Mouse (Mus musculus): Measurements from ENCODE around the gene Sin3a. TPM values are rescaled to one million over a fixed set of nuclear protein-coding genes. Genes with fewer than 3 reads are reported as not detected.

Gene Sin3a
- 122 and 136 TPM in 2 replicates for total RNA-seq (2017)

DNA sequence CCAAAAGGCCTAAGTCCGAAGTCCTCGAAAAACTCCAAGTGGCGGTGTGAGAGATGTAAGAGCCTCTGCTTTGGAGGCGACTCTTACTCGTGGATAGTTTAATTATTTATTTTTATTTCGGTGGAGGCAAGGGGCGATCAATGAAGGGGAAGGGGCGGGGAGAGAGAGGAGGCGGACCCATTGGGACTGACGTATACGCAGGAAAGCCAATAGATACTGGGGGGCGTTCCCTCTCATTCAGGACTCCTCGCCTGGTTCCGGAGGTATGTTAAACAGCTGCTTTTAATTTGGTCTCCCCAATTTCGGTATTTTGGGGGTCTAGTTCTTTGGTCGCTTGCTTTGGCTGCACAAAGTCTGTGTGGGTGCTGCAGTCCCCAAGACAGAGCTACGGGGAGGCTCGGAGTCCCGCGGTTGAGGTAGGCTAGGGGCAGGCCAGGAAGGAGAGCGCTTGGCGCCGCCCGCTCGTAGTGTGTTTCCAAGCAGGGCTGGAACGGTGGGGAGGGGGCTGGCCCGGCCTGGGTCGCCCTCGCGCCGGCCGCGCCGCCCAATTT, at the start of gene Sin3a:
Gene Sin3a (plus strand): TSS at position 240 of the 551 bp plus-strand sequence.
- ATAC-seq (replicated peaks in 1 of 2; ENCODE audit: insufficient read depth in 1 of 2, low FRiP score in 2 of 2, low TSS enrichment in 1 of 2, low read depth in 1 of 2, poor library complexity in 2 of 2, severe bottlenecking in 2 of 2), result no peak

DNA sequence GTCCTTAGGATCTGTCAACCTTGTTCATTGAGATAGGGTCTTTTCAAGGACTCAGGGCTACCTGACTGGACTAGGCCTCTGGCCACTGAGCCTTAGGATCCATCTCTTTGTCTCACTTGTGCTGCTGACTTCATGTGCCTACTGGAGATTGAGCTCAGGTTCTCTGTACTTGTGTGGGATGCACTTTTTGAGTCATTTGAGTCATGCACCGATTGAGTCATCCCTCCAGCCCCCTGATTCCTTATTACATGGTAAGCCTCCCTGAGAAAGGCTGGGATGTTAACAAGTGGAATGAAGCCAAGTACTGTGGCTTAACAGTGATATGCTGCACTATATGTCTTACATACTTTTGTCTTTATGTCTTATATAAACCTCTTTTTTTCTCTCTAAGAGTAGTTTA, 40.1 kb upstream of the Sin3a start:
- ATAC-seq (replicated peaks in 1 of 2; ENCODE audit: insufficient read depth in 1 of 2, low FRiP score in 2 of 2, low TSS enrichment in 1 of 2, low read depth in 1 of 2, poor library complexity in 2 of 2, severe bottlenecking in 2 of 2), result no peak

DNA sequence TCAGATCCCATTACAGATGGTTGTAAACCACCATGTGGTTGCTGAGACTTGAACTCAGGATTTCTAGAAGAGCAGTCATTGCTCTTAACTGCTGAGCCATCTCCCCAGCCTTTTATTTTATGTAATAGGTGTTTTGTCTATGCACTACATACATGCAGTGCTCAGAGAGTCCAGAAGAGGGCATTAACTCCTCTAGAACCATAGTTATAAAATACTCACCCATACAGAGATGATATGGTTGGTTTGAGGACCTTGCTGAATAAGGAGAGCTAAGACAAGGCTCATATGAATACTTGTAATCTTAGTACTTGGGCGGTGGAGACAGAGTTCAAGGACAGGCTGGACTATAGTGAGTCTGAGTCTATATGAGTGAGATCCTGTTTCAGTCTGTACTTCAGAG, 15.6 kb upstream of the Sin3a start:
- ATAC-seq (replicated peaks in 1 of 2; ENCODE audit: insufficient read depth in 1 of 2, low FRiP score in 2 of 2, low TSS enrichment in 1 of 2, low read depth in 1 of 2, poor library complexity in 2 of 2, severe bottlenecking in 2 of 2), result peak; percentile 58 to 76

DNA sequence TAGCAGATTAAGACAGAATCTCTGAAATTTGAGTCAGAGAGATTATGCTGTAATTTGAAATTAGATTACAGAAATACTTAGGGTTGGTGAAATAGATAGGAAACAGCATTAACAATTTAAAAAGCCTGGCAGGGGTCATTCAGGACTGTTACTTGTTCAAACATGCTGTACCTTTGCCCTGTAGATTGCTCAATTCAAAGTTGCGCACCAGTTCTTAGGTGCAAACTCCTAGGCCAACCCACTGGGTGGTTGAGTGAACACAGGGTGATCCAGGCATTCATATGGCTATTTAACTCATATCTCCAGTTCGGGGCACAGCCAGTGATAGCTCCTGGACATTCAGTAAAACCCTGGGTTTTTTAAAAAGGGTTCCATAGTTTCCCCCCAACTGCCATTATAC, 7.7 kb upstream of the Sin3a start:
- ATAC-seq (replicated peaks in 1 of 2; ENCODE audit: insufficient read depth in 1 of 2, low FRiP score in 2 of 2, low TSS enrichment in 1 of 2, low read depth in 1 of 2, poor library complexity in 2 of 2, severe bottlenecking in 2 of 2), result no peak

DNA sequence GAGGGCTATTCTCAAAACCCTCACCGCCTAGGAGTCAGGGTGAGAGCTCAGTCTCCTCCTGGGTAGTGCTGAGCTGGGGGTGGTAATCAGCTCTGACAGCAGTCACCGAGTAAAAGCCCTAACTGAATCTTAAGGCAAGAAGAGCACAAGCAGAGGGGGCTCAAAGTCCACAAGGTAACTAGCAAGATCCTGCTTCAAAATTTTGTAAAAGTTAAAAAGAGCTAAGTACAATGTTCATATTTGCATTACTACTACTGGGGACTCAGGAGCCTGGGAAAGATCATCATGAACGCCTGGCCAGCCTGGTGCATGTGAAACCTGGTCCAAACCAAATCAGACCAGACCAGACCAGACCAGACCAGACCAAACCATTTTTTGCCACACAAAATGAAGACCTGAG, 3.6 kb upstream of the Sin3a start:
- no peak for ATAC-seq (replicated peaks in 1 of 2; ENCODE audit: insufficient read depth in 1 of 2, low FRiP score in 2 of 2, low TSS enrichment in 1 of 2, low read depth in 1 of 2, poor library complexity in 2 of 2, severe bottlenecking in 2 of 2)

GRCm38 (mm10) chr9:57070262-57070661, 1.6 kb upstream of the Sin3a start:
- ATAC-seq (replicated peaks in 1 of 2; ENCODE audit: insufficient read depth in 1 of 2, low FRiP score in 2 of 2, low TSS enrichment in 1 of 2, low read depth in 1 of 2, poor library complexity in 2 of 2, severe bottlenecking in 2 of 2), result no peak

DNA sequence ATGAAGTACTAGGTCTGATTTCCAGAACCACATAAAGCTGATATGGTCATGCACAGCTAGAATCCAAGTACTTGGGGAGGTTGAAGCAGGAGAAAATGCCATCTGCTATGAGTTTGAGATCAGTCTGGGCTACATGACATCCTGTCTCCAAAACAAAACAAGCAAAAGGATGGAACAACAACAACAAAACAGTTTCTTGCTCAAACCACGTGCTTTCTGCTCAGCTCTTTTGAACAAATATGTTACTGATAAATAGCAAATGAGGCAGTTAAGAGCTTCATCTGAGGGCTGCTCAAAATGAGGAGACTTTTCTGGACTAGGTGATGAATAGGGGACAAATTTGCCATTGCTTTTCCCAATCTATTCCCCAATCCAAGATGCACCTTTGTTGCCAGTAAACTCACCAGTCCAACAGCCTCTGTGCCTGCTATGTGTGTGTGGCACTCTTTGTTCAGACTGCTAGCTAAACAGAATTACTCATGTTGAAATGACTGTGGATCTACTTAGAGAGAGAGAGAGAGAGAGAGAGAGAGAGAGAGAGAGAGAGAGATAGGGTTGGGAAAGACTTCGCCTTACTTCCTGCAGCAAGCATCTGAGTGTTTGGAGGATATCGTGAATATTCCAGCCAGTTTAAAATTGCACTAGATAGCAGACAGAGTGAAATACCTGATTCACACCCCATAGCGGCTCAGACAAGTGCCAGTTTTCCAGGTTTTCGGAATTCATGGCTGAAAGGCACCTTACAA, 867 bp upstream of the Sin3a start:
- no peak for ATAC-seq (replicated peaks in 1 of 2; ENCODE audit: insufficient read depth in 1 of 2, low FRiP score in 2 of 2, low TSS enrichment in 1 of 2, low read depth in 1 of 2, poor library complexity in 2 of 2, severe bottlenecking in 2 of 2)

DNA sequence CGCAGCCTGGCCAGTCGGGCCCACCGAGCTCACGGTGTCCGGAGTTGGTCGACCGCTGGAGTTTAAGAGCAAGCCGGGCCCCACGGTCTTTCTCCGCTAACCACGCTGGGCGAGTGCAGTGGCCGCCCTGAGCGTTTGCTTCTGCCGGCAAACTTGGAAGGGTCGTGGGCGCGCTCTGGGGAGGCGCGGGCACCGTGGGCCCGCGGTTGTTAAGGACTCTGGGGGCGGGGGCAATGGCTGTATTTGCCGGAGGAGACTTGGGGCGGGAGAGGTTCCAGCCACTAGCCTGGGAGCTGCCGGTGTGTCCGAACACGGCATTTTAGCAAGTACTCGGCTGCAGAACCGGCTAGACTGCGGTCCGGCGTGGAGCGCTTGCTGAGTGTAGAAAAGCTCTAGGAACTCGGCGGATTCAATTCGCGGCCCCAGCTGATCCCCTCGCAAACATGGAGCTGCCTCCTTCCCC, 717 bp downstream of the Sin3a start:
- no peak for ATAC-seq (replicated peaks in 1 of 2; ENCODE audit: insufficient read depth in 1 of 2, low FRiP score in 2 of 2, low TSS enrichment in 1 of 2, low read depth in 1 of 2, poor library complexity in 2 of 2, severe bottlenecking in 2 of 2)

DNA sequence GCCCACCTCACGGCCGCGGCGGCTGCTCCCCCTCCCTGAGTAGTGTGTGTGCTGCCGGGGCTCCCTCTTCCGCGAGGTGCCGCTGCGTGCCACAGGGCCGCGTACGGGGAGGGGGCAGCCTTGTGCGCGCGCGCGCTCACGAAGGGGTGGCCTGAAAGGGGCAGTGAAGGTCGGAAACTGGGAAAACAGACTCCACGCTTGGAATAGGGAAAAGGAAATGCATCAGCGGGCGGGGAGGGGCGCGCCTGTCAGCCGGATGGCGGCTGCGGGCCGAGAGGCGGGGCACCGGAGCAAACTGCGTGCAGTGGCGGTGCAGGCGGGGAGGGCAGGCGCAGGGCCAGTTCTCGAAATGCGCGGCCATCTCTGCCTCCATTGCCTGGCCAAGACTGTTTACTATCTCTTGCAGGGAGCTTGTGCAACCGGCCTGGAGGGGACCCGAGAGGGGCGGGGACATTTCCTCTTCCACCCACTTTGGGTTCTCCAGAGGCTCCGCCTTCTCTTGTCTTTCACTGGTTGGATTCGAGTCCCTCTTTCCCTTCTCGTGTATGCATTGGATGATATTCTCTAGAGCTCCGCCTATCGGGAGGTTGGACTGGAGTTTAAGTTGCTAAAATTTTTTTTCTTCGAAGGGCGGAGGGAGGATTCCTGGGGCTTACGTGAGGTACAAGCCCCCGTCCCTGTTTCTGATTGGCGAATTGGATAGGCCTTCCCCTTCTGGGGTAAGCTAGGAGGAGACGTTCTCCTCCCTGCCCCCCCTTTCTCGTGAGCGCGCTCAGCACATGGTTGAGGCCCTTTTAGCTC, 1.3 kb downstream of the Sin3a start:
- ATAC-seq (replicated peaks in 1 of 2; ENCODE audit: insufficient read depth in 1 of 2, low FRiP score in 2 of 2, low TSS enrichment in 1 of 2, low read depth in 1 of 2, poor library complexity in 2 of 2, severe bottlenecking in 2 of 2), result peak; percentile 51 to 56

GRCm38 (mm10) chr9:57073790-57074094, 1.9 kb downstream of the Sin3a start:
- ATAC-seq (replicated peaks in 1 of 2; ENCODE audit: insufficient read depth in 1 of 2, low FRiP score in 2 of 2, low TSS enrichment in 1 of 2, low read depth in 1 of 2, poor library complexity in 2 of 2, severe bottlenecking in 2 of 2), result no peak

DNA sequence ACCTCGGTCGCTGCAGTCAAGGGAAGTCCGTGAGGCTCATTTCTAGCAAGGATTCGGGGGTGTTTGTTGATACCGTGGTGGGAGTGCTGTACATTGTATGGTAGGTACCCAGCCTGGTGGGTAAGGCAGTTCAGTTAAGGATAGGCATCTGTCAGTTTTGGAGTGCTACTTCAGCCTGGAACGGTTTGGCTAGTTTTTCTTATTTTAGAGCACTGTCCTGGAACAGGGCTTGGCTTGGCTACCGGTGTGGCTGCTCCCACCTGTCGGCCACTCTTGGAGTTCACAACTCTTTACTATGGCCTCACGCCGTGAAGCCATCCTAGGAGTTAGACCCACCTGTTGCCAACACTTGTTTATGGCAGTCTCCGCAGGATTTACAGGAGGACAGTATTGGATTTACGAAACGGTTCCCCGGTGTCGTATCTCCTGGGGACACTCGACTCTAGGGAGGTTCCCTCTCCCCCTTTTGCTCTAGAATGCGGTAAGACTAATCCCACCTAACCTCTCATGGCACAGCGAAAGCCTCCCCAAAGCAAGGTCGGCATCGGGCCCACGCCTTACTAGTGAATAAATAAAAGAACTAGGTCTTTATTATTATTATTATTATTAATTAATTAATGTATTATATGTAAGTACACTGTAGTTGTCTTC, 2.5 kb downstream of the Sin3a start:
- no peak for ATAC-seq (replicated peaks in 1 of 2; ENCODE audit: insufficient read depth in 1 of 2, low FRiP score in 2 of 2, low TSS enrichment in 1 of 2, low read depth in 1 of 2, poor library complexity in 2 of 2, severe bottlenecking in 2 of 2)

DNA sequence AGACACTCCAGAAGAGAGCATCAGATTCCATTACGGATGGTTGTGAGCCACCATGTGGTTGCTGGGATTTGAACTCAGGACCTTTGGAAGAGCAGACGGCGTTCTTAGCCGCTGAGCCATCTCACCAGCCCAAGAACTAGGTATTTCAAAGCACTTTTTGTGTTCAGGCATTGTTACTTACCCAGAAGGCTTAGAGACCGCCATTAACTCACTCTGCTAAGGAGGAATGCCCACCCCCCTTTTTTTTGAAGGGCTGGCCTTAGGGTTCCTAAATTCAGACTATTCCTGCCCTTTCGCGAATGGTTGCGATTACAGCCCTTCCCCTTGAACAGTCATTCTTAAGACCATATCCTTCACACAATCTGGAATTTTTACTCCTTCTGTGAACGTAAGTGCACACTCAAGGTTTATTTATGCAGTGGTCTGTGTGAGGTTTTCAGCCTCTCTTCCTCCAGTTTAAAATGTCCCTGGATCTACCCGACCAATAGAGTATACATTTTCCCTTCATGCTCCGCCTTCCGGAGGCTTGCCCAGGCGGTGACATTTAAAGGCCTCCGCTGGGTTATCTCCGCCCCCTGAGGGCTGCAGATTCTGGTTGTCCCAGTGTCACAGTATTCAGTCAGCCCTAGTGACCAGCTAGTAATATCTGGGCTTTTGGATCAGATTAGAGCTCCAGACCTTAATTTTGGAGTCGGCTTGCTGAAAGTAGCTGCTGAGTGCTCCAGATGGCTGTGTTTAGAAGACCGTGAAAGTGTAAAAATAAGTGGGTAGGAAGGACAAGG, 3.2 kb downstream of the Sin3a start:
- ATAC-seq (replicated peaks in 1 of 2; ENCODE audit: insufficient read depth in 1 of 2, low FRiP score in 2 of 2, low TSS enrichment in 1 of 2, low read depth in 1 of 2, poor library complexity in 2 of 2, severe bottlenecking in 2 of 2), result no peak

GRCm38 (mm10) chr9:57075681-57076381, 4.0 kb downstream of the Sin3a start:
- ATAC-seq (replicated peaks in 1 of 2; ENCODE audit: insufficient read depth in 1 of 2, low FRiP score in 2 of 2, low TSS enrichment in 1 of 2, low read depth in 1 of 2, poor library complexity in 2 of 2, severe bottlenecking in 2 of 2), result peak; percentile 56 to 57

DNA sequence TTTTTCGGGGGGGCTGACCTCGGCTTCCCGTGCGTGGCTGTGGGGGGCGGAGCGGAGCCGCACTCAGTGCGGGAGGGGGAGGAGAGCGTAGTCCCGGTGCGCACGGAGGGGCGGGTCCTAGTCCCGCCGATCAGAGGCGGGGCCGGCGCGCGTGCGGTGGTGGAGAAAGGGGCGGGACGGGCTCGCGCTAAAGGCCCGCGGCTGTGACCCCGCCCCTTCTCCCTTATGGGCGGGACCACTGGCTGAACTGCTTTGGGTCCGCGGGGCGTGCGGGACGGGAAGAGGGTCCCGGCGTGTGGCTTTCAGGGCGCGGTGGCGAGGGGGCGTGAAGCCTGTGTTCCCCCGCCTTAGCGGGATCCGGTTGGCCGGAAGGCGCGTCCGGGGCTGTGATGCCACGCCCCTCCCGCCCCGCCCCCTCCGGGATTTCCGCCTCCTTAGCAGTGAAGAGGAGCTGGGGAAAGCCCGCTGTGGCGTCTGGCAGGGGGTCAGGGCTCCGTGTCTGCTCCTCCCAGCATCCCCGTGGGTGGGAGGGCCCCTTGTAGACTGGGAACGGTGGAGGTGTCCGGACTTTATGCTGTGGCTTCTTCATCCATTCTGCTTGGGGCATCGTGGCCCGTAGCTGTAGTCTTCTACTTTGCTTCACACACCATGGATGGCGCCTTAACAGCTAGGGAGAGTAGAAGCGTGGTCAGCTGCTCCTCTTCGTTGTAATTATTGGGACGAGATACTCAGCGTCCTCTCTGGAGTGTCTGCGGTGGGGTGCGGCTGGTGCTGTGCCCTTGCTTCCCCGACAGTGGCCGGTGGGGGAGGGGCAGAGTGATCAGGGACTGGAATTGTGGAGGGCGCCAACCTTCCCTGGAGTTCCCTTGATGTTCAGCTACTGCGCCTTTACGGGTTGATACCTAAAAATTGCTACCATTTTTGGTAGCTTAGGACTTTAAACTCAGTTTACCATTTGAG, 5.1 kb downstream of the Sin3a start:
- peak in 1 of 2 experiments; percentile 9; a peak in 1 of 4 replicates for ATAC-seq (replicated peaks in 1 of 2; ENCODE audit: insufficient read depth in 1 of 2, low FRiP score in 2 of 2, low TSS enrichment in 1 of 2, low read depth in 1 of 2, poor library complexity in 2 of 2, severe bottlenecking in 2 of 2)

DNA sequence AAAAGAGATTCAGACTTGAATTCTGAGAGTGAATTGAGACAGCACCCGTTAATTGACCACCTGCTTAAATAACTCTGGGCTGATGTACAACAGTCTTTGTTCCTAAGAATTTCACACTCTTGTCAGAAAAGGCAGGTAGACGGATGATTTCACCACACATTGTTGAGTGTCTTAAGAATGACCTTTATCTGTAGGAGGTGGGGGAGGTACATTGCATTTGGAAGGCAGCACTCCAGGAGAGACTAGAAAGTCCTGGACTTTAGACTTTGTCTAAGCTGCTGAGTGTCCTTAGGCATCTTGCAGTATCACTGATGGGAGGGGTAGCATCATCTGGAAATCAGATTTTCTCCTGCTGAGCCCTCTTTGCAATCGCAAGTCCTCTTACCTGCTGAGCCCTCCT, 10.4 kb downstream of the Sin3a start:
- ATAC-seq (replicated peaks in 1 of 2; ENCODE audit: insufficient read depth in 1 of 2, low FRiP score in 2 of 2, low TSS enrichment in 1 of 2, low read depth in 1 of 2, poor library complexity in 2 of 2, severe bottlenecking in 2 of 2), result no peak

GRCm38 (mm10) chr9:57117261-57117755, 45.5 kb downstream of the Sin3a start:
- ATAC-seq (replicated peaks in 1 of 2; ENCODE audit: insufficient read depth in 1 of 2, low FRiP score in 2 of 2, low TSS enrichment in 1 of 2, low read depth in 1 of 2, poor library complexity in 2 of 2, severe bottlenecking in 2 of 2), result no peak
